Mouse (Mus musculus) forebrain, embryonic 16.5 days (tissue): ENCODE results near the gene 2700097O09Rik. TPM values are rescaled to one million over a fixed set of nuclear protein-coding genes. Genes with fewer than 3 reads are reported as not detected.

Experiments used
- ATAC-seq: fragments of 200-750 bp; cut with Nextera tagmentation; 2 replicates; pipeline ENCODE4 v1.8.0; 2017; ENCODE audit warnings: mild to moderate bottlenecking, moderate library complexity
- H3K27ac ChIP-seq: fragments of 300-500 bp; sonication (generic); 2 replicates; pipeline ENCODE4 v1.5.1; 2014; ENCODE audit warnings: low read length, control low read depth
- H3K27me3 ChIP-seq: fragments of 300-500 bp; sonication (generic); replicated peaks from 2 replicates; pipeline ENCODE4 v1.6.1; 2014; ENCODE audit warnings: low read length; ENCODE audit not compliant: control insufficient read depth, insufficient read depth
- H3K36me3 ChIP-seq: fragments of 300-500 bp; sonication (generic); 2 replicates; pipeline ENCODE4 v1.6.1; 2014; ENCODE audit not compliant: control insufficient read depth, insufficient read depth
- H3K4me1 ChIP-seq: fragments of 300-500 bp; sonication (generic); replicated peaks from 2 replicates; pipeline ENCODE4 v1.6.1; 2014; ENCODE audit warnings: low read length; ENCODE audit not compliant: control insufficient read depth, insufficient read depth
- H3K4me2 ChIP-seq: fragments of 300-500 bp; sonication (generic); 2 replicates; pipeline ENCODE4 v1.6.1; 2014; ENCODE audit warnings: mild to moderate bottlenecking, low read length, control low read depth
- H3K4me3 ChIP-seq: fragments of 300-500 bp; sonication (generic); replicated peaks from 2 replicates; pipeline ENCODE4 v1.5.1; 2014; ENCODE audit warnings: mild to moderate bottlenecking, low read length, control low read depth
- H3K9ac ChIP-seq: fragments of 300-500 bp; sonication (generic); replicated peaks from 2 replicates; pipeline ENCODE4 v1.6.1; 2014; ENCODE audit warnings: low read depth, low read length, control low read depth
- H3K9me3 ChIP-seq: fragments of 300-500 bp; sonication (generic); 2 replicates; pipeline ENCODE4 v1.6.1; 2016; ENCODE audit warnings: low read length; ENCODE audit not compliant: control insufficient read depth
- WGBS: fragments of 180-500 bp; shearing (Covaris S2); extraction: QIAGEN DNeasy Blood & Tissue Kit; methylation state at CpG from one replicate; pipeline ENCODE4 v1.1.7; 2014; 5-methylcytosine and 5-hydroxymethylcytosine counted together
- polyA plus RNA-seq: library from polyadenylated mRNA; unstranded; fragments of >200 nt; fragmentation: Nextera tagmentation; extraction: Ambion mirVana; gene quantifications from 2 replicates; pipeline ENCODE4 v1.2.1, GENCODE M21; 2015

2700097O09Rik gene
- polyA plus RNA-seq, 1 experiment from 2014 or later, result 37.9 TPM

- Histone ChIP-seq H3K4me1 (no peaks in the 10 kb centered on the region), H3K36me3 (peaks cover 1% of the 10 kb centered on the region; the same call in 1 of the 2 replicates), H3K9ac (no peak overlapping the region), H3K27me3 (no peaks in the 10 kb centered on the region), H3K4me2 (no peak overlapping the region), H3K27ac (no peak overlapping the region), H3K9me3 (no peaks in the 10 kb centered on the region), H3K4me3 (no peak overlapping the region)
- WGBS, result 96% methylated on average over 8 of the region's 8 CpGs
- ATAC-seq, result no peak
These were observed 28.4 kb downstream of the 2700097O09Rik start for GRCm38 (mm10) chr12:55051210-55052173.

DNA sequence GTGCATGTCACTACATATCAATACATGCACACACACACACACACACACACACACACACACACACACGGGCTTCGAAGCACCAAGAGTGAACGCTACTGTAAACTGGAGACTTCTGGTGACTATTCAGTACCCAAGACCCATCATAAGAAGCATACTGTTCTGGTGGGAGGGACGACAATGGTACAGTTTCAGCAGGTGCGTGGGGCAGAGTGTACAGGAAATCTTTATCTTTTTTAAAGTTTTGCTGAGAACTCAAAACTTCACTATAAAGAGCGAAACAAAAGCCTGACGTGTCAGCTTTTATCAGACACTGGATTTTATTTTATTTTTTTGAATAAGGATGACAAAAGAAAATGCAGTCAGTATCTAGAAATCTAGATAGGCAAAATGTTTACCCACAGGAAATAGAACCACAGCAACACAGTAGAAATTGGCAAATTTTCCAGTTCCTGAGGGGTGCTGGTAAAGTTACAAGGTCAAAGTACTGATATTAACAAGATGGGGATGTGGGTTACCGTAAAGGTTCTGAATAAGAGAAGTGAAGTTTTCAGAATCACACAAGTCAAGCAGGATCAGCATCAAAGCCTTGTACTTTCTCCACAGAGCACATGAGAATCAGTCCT, 30.1 kb downstream of the 2700097O09Rik start:
- Histone ChIP-seq H3K9ac (no peak overlapping the region), H3K27ac (no peak overlapping the region), H3K4me2 (no peak overlapping the region), H3K4me1 (no peaks in the 10 kb centered on the region), H3K27me3 (no peaks in the 10 kb centered on the region), H3K9me3 (no peaks in the 10 kb centered on the region), H3K36me3 (peaks cover 8% of the 10 kb centered on the region), H3K4me3 (no peak overlapping the region)
- 93% methylated on average over 8 of the region's 8 CpGs for WGBS
- no peak for ATAC-seq

GRCm38 (mm10) chr12:55041011-55041410, 38.9 kb downstream of the 2700097O09Rik start:
- Histone ChIP-seq H3K36me3 (peaks cover 2% of the 10 kb centered on the region), H3K9me3 (no peaks in the 10 kb centered on the region), H3K4me1 (no peaks in the 10 kb centered on the region), H3K27me3 (no peaks in the 10 kb centered on the region), H3K4me3 (no peak overlapping the region), H3K9ac (no peak overlapping the region), H3K4me2 (no peak overlapping the region), H3K27ac (no peak overlapping the region)
- ATAC-seq, result no peak
- 86% methylated on average over 15 of the region's 15 CpGs for WGBS

DNA sequence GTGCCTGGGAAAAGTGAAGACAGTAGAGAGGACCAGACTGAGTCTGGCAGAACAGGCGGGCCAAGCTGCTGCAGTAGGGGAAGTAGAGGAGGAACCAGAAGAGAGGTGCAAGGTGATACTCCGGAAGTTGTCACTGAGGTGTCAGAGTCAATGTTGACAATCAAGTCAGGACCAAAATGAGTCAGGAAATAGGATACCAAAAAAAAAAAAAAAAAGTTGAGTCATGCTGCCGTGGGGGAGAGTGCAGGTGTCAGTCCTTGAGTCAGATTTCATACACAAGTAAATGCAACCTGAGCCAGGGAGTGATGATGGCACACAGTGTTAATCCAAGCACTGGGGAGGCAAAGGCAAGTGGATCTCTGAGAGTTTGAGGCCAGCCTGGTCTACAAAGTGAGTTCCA, 52.8 kb downstream of the 2700097O09Rik start:
- Histone ChIP-seq H3K27ac (no peak overlapping the region), H3K4me3 (no peak overlapping the region), H3K36me3 (no peaks in the 10 kb centered on the region), H3K9ac (no peak overlapping the region), H3K4me1 (no peaks in the 10 kb centered on the region), H3K4me2 (no peak overlapping the region), H3K27me3 (no peaks in the 10 kb centered on the region), H3K9me3 (no peaks in the 10 kb centered on the region)
- ATAC-seq, result no peak
- WGBS, result 77% methylated on average over 3 of the region's 3 CpGs

DNA sequence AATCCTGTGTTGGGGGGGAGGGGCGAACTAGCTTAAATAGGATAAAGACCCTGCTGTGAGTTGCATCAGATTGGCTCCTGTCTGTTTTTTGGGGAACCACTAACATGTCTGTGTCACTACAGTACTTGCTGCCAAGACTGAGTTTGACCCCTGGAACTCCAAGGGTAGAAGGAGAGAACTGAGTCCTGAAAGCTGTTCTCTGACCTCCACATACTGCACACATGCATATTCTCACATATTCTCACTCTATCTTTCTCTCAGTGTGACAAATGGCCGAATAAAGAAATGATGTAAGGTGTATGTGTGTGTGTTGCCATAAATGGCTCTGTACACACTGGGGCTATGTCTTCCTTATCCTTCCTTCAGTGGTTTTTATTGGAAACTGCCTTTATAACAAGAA, 56.6 kb downstream of the 2700097O09Rik start:
- H3K4me2 ChIP-seq, result no peak overlapping the region
- whole genome bisulfite sequencing, result 67% methylated on average over 2 of the region's 2 CpGs
- H3K4me3 ChIP-seq, result no peak overlapping the region

GRCm38 (mm10) chr12:55019421-55019877, 60.5 kb downstream of the 2700097O09Rik start:
- no peak for ATAC-seq
- no peaks in the 10 kb centered on the region; the same call in 1 of the 2 replicates for H3K4me1 ChIP-seq
- no peaks in the 10 kb centered on the region for H3K27me3 ChIP-seq
- H3K4me2 ChIP-seq, result no peak overlapping the region
- H3K9ac ChIP-seq, result no peak overlapping the region
- H3K36me3 ChIP-seq, result no peaks in the 10 kb centered on the region
- no peak overlapping the region for H3K27ac ChIP-seq
- H3K9me3 ChIP-seq, result no peaks in the 10 kb centered on the region
- 93% methylated on average over 7 of the region's 7 CpGs for WGBS
- H3K4me3 ChIP-seq, result no peak overlapping the region

More for the DNA sequence above, 56.6 kb downstream of the 2700097O09Rik start:
- H3K27me3 ChIP-seq, result no peaks in the 10 kb centered on the region
- no peak overlapping the region for H3K9ac ChIP-seq
- H3K27ac ChIP-seq, result no peak overlapping the region
- no peaks in the 10 kb centered on the region for H3K9me3 ChIP-seq
- no peaks in the 10 kb centered on the region for H3K36me3 ChIP-seq
- H3K4me1 ChIP-seq, result no peaks in the 10 kb centered on the region
- ATAC-seq, result no peak

DNA sequence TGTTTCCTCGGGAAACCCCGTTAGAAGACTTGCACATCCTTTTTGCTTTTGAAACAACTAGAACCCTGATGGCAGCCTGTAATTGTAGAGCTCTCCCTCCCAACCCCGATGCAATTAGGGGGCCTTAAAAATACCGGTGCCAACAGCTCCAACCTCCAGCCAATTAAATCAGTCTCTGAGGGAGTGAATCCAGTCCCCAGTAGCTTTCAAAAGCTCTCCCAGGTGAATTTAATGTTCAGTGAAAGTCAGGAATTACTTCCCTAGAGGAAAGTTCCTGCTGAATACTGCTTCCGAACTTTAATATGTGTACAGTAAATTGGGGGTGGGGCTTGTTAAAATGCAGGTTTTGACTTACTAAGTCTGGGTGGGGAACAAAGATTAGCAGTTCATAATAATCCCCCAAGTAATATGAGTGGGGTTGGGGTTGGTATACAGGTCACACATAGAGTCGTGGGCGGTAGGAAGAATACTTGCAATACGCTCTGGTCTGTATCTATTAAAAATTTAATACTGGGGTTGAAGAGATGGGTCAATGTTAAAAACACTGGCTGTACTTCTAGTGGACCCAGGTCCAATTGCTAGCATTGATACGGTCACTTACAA, 62.7 kb downstream of the 2700097O09Rik start:
- Histone ChIP-seq H3K9ac (no peak overlapping the region), H3K4me1 (no peaks in the 10 kb centered on the region; the same call in 1 of the 2 replicates), H3K36me3 (no peaks in the 10 kb centered on the region), H3K4me2 (no peak overlapping the region), H3K9me3 (no peaks in the 10 kb centered on the region), H3K27ac (no peak overlapping the region), H3K27me3 (no peaks in the 10 kb centered on the region), H3K4me3 (no peak overlapping the region)
- WGBS, result 40% methylated on average over 9 of the region's 9 CpGs
- no peak for ATAC-seq

DNA sequence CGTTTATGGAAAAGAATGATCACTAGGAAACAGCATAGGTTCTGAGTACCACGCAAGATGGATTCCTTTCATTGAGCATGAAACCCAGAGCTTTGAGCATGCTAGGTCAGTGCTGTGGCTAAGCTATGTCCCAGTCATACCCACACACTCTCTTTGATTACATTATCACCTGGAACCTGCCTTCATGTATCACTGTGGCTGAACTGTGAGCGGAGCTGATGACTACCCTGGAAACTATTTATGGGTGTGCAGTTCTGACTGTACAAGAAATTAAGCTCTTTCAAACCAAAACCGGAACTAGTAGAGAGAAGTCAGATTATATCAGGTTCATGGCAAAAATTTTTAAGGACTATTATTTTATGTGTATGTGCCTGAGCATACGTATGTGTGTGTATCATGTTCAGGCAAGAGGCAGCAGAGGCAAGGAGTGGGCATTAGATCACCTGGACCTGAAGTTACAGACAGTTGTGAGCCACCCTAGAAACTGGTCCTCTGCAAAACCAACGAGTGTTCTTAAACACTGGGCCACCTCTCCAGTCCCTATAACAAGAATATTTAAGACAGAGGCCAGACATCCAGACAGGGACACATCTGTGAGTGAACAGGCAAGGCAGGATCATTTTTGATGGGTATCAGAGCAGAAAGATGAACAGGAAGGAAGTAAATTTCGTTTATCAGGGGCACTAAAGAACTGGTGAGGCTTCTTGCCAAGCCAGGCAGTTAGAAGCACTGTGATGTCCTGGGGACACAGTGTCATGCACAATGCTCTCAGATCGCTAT, 63.4 kb downstream of the 2700097O09Rik start:
- H3K4me3 ChIP-seq, result no peak overlapping the region
- no peak overlapping the region for H3K9ac ChIP-seq
- no peaks in the 10 kb centered on the region; the same call in 1 of the 2 replicates for H3K4me1 ChIP-seq
- H3K27ac ChIP-seq, result no peak overlapping the region
- H3K4me2 ChIP-seq, result no peak overlapping the region
- H3K9me3 ChIP-seq, result no peaks in the 10 kb centered on the region
- no peaks in the 10 kb centered on the region for H3K27me3 ChIP-seq
- WGBS, result 72% methylated on average over 8 of the region's 8 CpGs
- no peak for ATAC-seq
- no peaks in the 10 kb centered on the region for H3K36me3 ChIP-seq
